Mouse (Mus musculus): ENCODE data around the gene Mettl6.

DNA sequence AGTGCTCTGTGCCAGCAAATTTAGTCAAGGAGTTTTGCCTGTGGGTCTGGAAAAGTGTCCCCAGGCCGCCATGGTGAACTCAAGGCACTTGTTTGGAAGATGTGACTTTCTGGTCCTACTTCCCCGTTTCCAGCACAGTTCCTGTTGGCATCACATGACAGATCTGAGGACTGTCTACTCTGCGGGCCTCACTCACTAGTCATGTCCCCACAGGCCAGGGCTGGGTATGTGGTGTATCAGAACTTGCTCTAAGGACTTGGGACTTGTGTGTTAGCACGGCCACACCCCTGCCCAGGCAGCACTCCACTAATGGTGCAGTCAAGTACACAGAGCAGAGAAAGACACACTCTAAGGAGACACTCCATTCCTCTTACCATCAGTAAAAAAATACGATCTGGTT lies 12.4 kb downstream of the Mettl6 start:
- no peak for TF ChIP-seq TAL1 (IDR thresholded peaks at IDR 0.05; ENCODE audit: low read length)
- no peak for TF ChIP-seq GATA1 (IDR thresholded peaks at IDR 0.05; ENCODE audit: low read length)
